Mouse (Mus musculus): ENCODE measurements around the gene Trmt10a. TPM values are rescaled to one million over a fixed set of nuclear protein-coding genes. Genes with fewer than 3 reads are reported as not detected.

Gene Trmt10a
- total RNA-seq (2023) = 10 to 100 TPM; 10.4 to 12.6 TPM

DNA sequence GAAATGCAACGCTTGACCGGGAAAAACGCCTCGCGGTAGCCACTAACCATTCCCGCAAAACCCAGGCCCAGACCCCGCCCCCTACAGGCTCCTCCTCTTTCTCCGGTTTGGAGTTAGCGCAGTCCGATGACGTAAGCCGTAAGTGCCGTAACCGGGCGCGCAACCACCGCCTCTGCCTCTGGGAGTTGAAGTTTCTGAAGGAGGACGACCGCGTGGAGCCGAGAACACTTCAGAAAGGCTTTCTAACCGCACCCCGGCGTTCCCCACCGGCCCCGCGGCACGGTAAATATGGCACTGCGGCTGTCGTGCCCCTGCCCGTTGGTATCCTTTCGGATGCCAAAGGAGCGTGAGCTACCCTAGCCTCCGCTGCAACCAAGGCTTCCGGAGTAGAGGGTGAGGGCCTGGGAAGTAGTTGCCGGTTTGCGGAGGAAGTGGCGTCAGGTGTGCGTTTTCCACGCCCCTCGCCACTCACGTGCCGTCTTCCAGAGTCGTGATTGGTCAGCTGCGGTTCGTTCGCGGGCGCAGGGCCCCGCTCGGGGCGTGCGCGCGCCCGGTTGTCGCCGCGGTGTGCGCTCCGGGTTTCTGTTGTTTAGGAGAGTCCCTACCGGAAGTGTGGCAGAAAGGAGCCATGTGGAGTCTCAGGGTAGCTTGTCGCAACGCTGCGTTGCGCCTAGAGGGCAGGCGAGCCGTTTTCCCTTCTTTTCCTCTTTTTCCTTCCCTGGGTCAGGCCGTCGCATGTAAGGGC is at the start of gene Trmt10a:
Gene Trmt10a, plus strand, starts transcription at position 134 of the 745 bp plus-strand sequence.

GRCm38 (mm10) chr3:138144642-138145171 is 1.5 kb downstream of the Trmt10a start, which contains the start of gene Mttp:
TSS of gene Mttp (minus strand) at chr3:138144968.

DNA sequence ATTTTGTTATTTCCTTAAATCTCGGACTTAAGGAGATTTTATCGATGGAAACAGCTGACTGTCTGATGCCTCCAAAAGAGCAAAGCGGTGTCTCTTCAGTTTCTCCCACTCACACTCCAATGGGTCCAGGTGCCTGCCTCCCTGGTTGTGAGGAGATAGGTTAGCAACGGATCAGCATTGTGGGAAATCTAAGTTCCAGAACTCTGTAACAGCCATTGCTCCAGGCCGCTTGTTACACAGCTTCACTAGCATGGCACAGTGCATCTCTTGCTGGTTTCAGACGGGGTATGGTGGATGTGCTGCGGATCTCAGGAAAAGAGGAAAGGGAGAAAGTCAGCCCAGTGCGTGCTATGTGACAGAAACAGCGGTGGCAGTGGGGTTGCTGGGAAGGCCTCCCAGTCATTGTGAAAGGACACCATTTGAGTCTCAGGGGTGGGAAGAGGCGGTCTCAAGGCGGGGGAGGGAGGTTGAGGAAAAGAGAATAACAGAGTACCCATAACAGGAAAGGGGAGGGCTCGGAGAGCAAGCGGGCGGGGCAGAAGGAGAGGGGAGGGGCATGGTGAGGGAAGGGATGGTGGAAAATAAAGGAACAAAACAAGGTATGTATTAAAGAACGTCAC is 50.5 kb downstream of the Trmt10a start, which contains the start of gene 4930579F01Rik:
Gene 4930579F01Rik, minus strand, starts transcription at position 143 of the 620 bp plus-strand sequence.

Other genes with a start within 250 kb of the Trmt10a start
- gene Lamtor3, start 224.9 kb upstream of the Trmt10a start, total RNA-seq (2023) = 10 to 100 TPM; 54.7 to 58.1 TPM
- gene Dapp1, start 161.9 kb upstream of the Trmt10a start, total RNA-seq (2023) = 10 to 100 TPM; 36.1 to 39.7 TPM
- gene 1110002E22Rik, start 78.4 kb upstream of the Trmt10a start, total RNA-seq (2023) = not detected
- not detected for gene Gm5105, start 76.1 kb upstream of the Trmt10a start, total RNA-seq (2023)
- gene Mttp, start 1.5 kb downstream of the Trmt10a start, total RNA-seq (2023) = 1 to 10 TPM; 1.9 to 2.5 TPM
- not detected for gene 4930579F01Rik, start 50.4 kb downstream of the Trmt10a start, total RNA-seq (2023)
- gene Adh7, start 74.3 kb downstream of the Trmt10a start, total RNA-seq (2023) = not detected
- 1 to 10 TPM; 4.7 to 7.6 TPM for gene Adh1, start 117.5 kb downstream of the Trmt10a start, total RNA-seq (2023)
- not detected for gene Adh6a, start 169.8 kb downstream of the Trmt10a start, total RNA-seq (2023)
- gene Adh6b, start 198.3 kb downstream of the Trmt10a start, total RNA-seq (2023) = not detected